Mouse (Mus musculus) MEL (cell line): ENCODE measurements around the gene Ercc6. TPM values are rescaled to one million over a fixed set of nuclear protein-coding genes. Genes with fewer than 3 reads are reported as not detected.

Experiments
- DNase-seq: peaks from one replicate; pipeline ENCODE4 v3.0.0; 2011; ENCODE audit warnings: low read depth, low spot score
- H3K27ac ChIP-seq: 2 replicates; pipeline ENCODE4 v1.5.1; 2012; ENCODE audit warnings: low read depth, mild to moderate bottlenecking, control low read depth, low read length, moderate library complexity; ENCODE audit not compliant: control insufficient read depth
- H3K27me3 ChIP-seq, 2 experiments: fragments of 150-350 bp in 1 of 2; sonication (generic) in 1 of 2; 2 replicates each; pipeline ENCODE4 v1.6.1; 2012; ENCODE audit warnings: low read length in 2 of 2, mild to moderate bottlenecking in 2 of 2, improper control_type of control experiment in 1 of 2, moderate library complexity in 1 of 2; ENCODE audit not compliant: insufficient read depth in 2 of 2, control insufficient read depth in 1 of 2
- H3K36me3 ChIP-seq, 2 experiments: 2 replicates each; pipeline ENCODE4 v1.6.1; 2012 to 2014; ENCODE audit warnings: low read length in 2 of 2, improper control_type of control experiment in 1 of 2, inconsistent platforms in 1 of 2, mild to moderate bottlenecking in 1 of 2; ENCODE audit not compliant: insufficient read depth in 2 of 2, control insufficient read depth in 1 of 2
- H3K4me1 ChIP-seq, 2 experiments: fragments of 150-350 bp in 1 of 2; sonication (generic) in 1 of 2; 2 replicates each; pipeline ENCODE4 v1.6.1; 2012; ENCODE audit warnings: low read length in 2 of 2, improper control_type of control experiment in 1 of 2, mild to moderate bottlenecking in 1 of 2; ENCODE audit not compliant: insufficient read depth in 2 of 2, control insufficient read depth in 1 of 2
- H3K4me3 ChIP-seq, 2 experiments: fragments of 150-350 bp in 1 of 2; sonication (generic) in 1 of 2; 2 replicates each; pipeline ENCODE4 v1.5.1; 2012; ENCODE audit warnings: low read depth in 2 of 2, low read length in 2 of 2, mild to moderate bottlenecking in 2 of 2, moderate library complexity in 2 of 2, control low read depth in 1 of 2, improper control_type of control experiment in 1 of 2; ENCODE audit not compliant: control insufficient read depth in 1 of 2, insufficient read depth in 1 of 2
- H3K79me2 ChIP-seq: 2 replicates; pipeline ENCODE4 v1.6.1; 2012; ENCODE audit warnings: mild to moderate bottlenecking, low read length, moderate library complexity; ENCODE audit not compliant: control insufficient read depth, poor library complexity, insufficient read depth
- H3K9ac ChIP-seq: 2 replicates; pipeline ENCODE4 v1.6.1; 2012; ENCODE audit warnings: low read depth, mild to moderate bottlenecking, control low read depth, low read length, moderate library complexity; ENCODE audit not compliant: control insufficient read depth, poor library complexity, severe bottlenecking
- H3K9me3 ChIP-seq: fragments of 150-350 bp; sonication (generic); replicated peaks from 2 replicates; pipeline ENCODE4 v1.6.1; 2012; ENCODE audit warnings: mild to moderate bottlenecking, low read length, improper control_type of control experiment, moderate library complexity; ENCODE audit not compliant: insufficient read depth
- BHLHE40 ChIP-seq: IDR thresholded peaks from 2 replicates; pipeline ENCODE4 v1.6.1; 2012; ENCODE audit warnings: low read depth, mild to moderate bottlenecking, inconsistent platforms, low read length, improper control_type of control experiment, borderline replicate concordance
- CHD1 ChIP-seq: IDR thresholded peaks from 2 replicates; pipeline ENCODE4 v1.6.1; 2012; ENCODE audit warnings: low read depth, mild to moderate bottlenecking, inconsistent platforms, low read length, improper control_type of control experiment
- CTCF ChIP-seq, 3 experiments: IDR thresholded peaks in 2 of 3; conservative IDR thresholded peaks in 1 of 3; 2 replicates each; pipeline ENCODE4 v1.5.1; 2011 to 2012; ENCODE audit warnings: low read length in 3 of 3, low read depth in 2 of 3, mild to moderate bottlenecking in 2 of 3, improper control_type of control experiment in 1 of 3, inconsistent platforms in 1 of 3, mixed read lengths in 1 of 3, moderate library complexity in 1 of 3; ENCODE audit not compliant: control insufficient read depth in 1 of 3, insufficient read depth in 1 of 3, poor library complexity in 1 of 3, severe bottlenecking in 1 of 3
- EP300 ChIP-seq, 2 experiments: IDR thresholded peaks; 2 replicates each; pipeline ENCODE4 v1.6.1; 2011; ENCODE audit warnings: improper control_type of control experiment in 2 of 2, low read length in 2 of 2, low read depth in 1 of 2, mild to moderate bottlenecking in 1 of 2
- ETS1 ChIP-seq: IDR thresholded peaks from 2 replicates; pipeline ENCODE4 v1.6.1; 2012; ENCODE audit warnings: low read depth, mild to moderate bottlenecking, inconsistent platforms, low read length, improper control_type of control experiment, moderate library complexity
- GABPA ChIP-seq: IDR thresholded peaks from 2 replicates; pipeline ENCODE4 v1.6.1; 2012; ENCODE audit warnings: low read depth, mild to moderate bottlenecking, inconsistent platforms, low read length, improper control_type of control experiment, moderate library complexity
- JUND ChIP-seq: IDR thresholded peaks from 2 replicates; pipeline ENCODE4 v1.6.1; 2011; ENCODE audit warnings: low read depth, mild to moderate bottlenecking, improper control_type of control experiment, low read length
- MAFK ChIP-seq: IDR thresholded peaks from 2 replicates; pipeline ENCODE4 v1.6.1; 2011; ENCODE audit warnings: low read depth, mild to moderate bottlenecking, low read length, improper control_type of control experiment, borderline replicate concordance
- MAX ChIP-seq: IDR thresholded peaks from 2 replicates; pipeline ENCODE4 v1.6.1; 2011; ENCODE audit warnings: low read length, improper control_type of control experiment
- MAZ ChIP-seq: IDR thresholded peaks from 2 replicates; pipeline ENCODE4 v1.6.1; 2012; ENCODE audit warnings: low read depth, mild to moderate bottlenecking, inconsistent platforms, low read length, improper control_type of control experiment
- MEF2A ChIP-seq: IDR thresholded peaks from 2 replicates; pipeline ENCODE4 v1.6.1; 2014; ENCODE audit warnings: low read depth, mild to moderate bottlenecking, inconsistent platforms, low read length, improper control_type of control experiment; ENCODE audit not compliant: poor library complexity, insufficient replicate concordance, severe bottlenecking; ENCODE audit errors: extremely low read depth
- MYB ChIP-seq: IDR thresholded peaks from 2 replicates; pipeline ENCODE4 v1.6.1; 2011; ENCODE audit warnings: mild to moderate bottlenecking, low read depth, low read length, improper control_type of control experiment
- NELFE ChIP-seq: IDR thresholded peaks from 2 replicates; pipeline ENCODE4 v1.6.1; 2011; ENCODE audit warnings: low read depth, low read length, improper control_type of control experiment
- NRF1 ChIP-seq: IDR thresholded peaks from 2 replicates; pipeline ENCODE4 v1.6.1; 2014; ENCODE audit warnings: low read depth, mild to moderate bottlenecking, inconsistent platforms, low read length, improper control_type of control experiment, moderate library complexity; ENCODE audit not compliant: poor library complexity, insufficient read depth, severe bottlenecking
- POLR2AphosphoS5 ChIP-seq: IDR thresholded peaks from 2 replicates; pipeline ENCODE4 v1.6.1; 2012; ENCODE audit warnings: low read depth, borderline replicate concordance, mild to moderate bottlenecking, inconsistent platforms, low read length, moderate library complexity, mixed read lengths
- RAD21 ChIP-seq: IDR thresholded peaks from 2 replicates; pipeline ENCODE4 v1.6.1; 2011; ENCODE audit warnings: mild to moderate bottlenecking, low read depth, low read length, improper control_type of control experiment
- RCOR1 ChIP-seq: IDR thresholded peaks from 2 replicates; pipeline ENCODE4 v1.6.1; 2012; ENCODE audit warnings: low read depth, mild to moderate bottlenecking, inconsistent platforms, low read length, improper control_type of control experiment
- SMC3 ChIP-seq: IDR thresholded peaks from 2 replicates; pipeline ENCODE4 v1.6.1; 2011; ENCODE audit warnings: low read depth, low read length, improper control_type of control experiment
- TBP ChIP-seq: IDR thresholded peaks from 2 replicates; pipeline ENCODE4 v1.8.0; 2011; ENCODE audit warnings: low read depth, low read length, improper control_type of control experiment
- USF2 ChIP-seq, 2 experiments: IDR thresholded peaks; 2 replicates each; pipeline ENCODE4 v1.6.1; 2011 to 2012; ENCODE audit warnings: improper control_type of control experiment in 2 of 2, low read length in 2 of 2, borderline replicate concordance in 1 of 2, inconsistent platforms in 1 of 2, low read depth in 1 of 2, mild to moderate bottlenecking in 1 of 2; ENCODE audit not compliant: insufficient read depth in 1 of 2
- ZC3H11A ChIP-seq: IDR thresholded peaks from 2 replicates; pipeline ENCODE4 v1.6.1; 2012; ENCODE audit warnings: low read depth, mild to moderate bottlenecking, inconsistent platforms, low read length, improper control_type of control experiment
- ZKSCAN1 ChIP-seq: IDR thresholded peaks from 2 replicates; pipeline ENCODE4 v1.6.1; 2012; ENCODE audit warnings: low read depth, mild to moderate bottlenecking, inconsistent platforms, low read length, improper control_type of control experiment, moderate library complexity
- ZMIZ1 ChIP-seq: IDR thresholded peaks from 2 replicates; pipeline ENCODE4 v1.6.1; 2012; ENCODE audit warnings: low read depth, mild to moderate bottlenecking, inconsistent platforms, low read length, improper control_type of control experiment, moderate library complexity
- polyA plus RNA-seq, 2 experiments: library from polyadenylated mRNA; stranded (reverse) in 1 of 2; unstranded in 1 of 2; fragments of >175 nt in 1 of 2; fragments of >200 nt in 1 of 2; gene quantifications; 2 replicates each; pipeline versions ENCODE4 v1.2.1 to v1.2.4; 2012; ENCODE audit warnings: low replicate concordance in 2 of 2, low read depth in 1 of 2; ENCODE audit not compliant: insufficient read length in 2 of 2, insufficient read depth in 1 of 2, missing spikeins in 1 of 2
- total RNA-seq: library from RNA; depleted of rRNA; stranded (reverse); fragments of 300-350 nt; gene quantifications from 2 replicates; pipeline ENCODE4 v1.2.3, GENCODE M21; 2012

Gene Ercc6
- total and polyA plus RNA-seq, 3 experiments = 15.1 to 186 (median 15.4) TPM

- H3K36me3 ChIP-seq = peaks cover 0 to 15% of the 10 kb centered on the region in 2 experiments; a peak in 2 of 4 replicates
- no peaks in the 10 kb centered on the region for H3K27me3 ChIP-seq
- no peak overlapping the region for H3K4me3 ChIP-seq
- no peak for TF ChIP-seq ZKSCAN1
- TF ChIP-seq ETS1 = no peak
- TF ChIP-seq NRF1 = no peak
- TF ChIP-seq GABPA = no peak
- peaks cover 9 to 28% of the 10 kb centered on the region in 2 experiments; a peak in 3 of 4 replicates for H3K4me1 ChIP-seq
- H3K9ac ChIP-seq = no peak overlapping the region
- no peaks in the 10 kb centered on the region for H3K79me2 ChIP-seq
- no peak overlapping the region for H3K27ac ChIP-seq
- no peak for DNase-seq
- no peaks in the 10 kb centered on the region for H3K9me3 ChIP-seq
Observed at GRCm38 (mm10) chr14:32502764-32503688, 10.3 kb upstream of the Ercc6 start.

GRCm38 (mm10) chr14:32503897-32504296 is 9.4 kb upstream of the Ercc6 start:
- no peaks in the 10 kb centered on the region for H3K9me3 ChIP-seq
- H3K79me2 ChIP-seq = no peaks in the 10 kb centered on the region
- H3K27me3 ChIP-seq = no peaks in the 10 kb centered on the region
- H3K4me3 ChIP-seq = no peak overlapping the region
- peaks cover 9 to 31% of the 10 kb centered on the region in 2 experiments; a peak in 3 of 4 replicates for H3K4me1 ChIP-seq
- TF ChIP-seq ZC3H11A (no peak), TBP (peak; percentile 72), BHLHE40 (no peak)
- TF ChIP-seq, all 39 proteins: peak for 1
- H3K9ac ChIP-seq = no peak overlapping the region
- DNase-seq = no peak
- no peak overlapping the region for H3K27ac ChIP-seq
- H3K36me3 ChIP-seq = peaks cover 0 to 15% of the 10 kb centered on the region in 2 experiments; a peak in 2 of 4 replicates

- H3K27ac ChIP-seq = no peak overlapping the region
- peaks cover 0 to 26% of the 10 kb centered on the region in 2 experiments; a peak in 2 of 4 replicates for H3K36me3 ChIP-seq
- H3K4me3 ChIP-seq = no peak overlapping the region
- no peaks in the 10 kb centered on the region for H3K9me3 ChIP-seq
- no peak for DNase-seq
- TF ChIP-seq ZMIZ1 = no peak
- TF ChIP-seq CHD1 = no peak
- no peak for TF ChIP-seq NELFE
- no peak for TF ChIP-seq ZKSCAN1
- TF ChIP-seq RAD21 = no peak
- TF ChIP-seq USF2 (IDR thresholded peaks at IDR 0.05; ENCODE audit: borderline replicate concordance in 1 of 2, insufficient read depth in 1 of 2, low read depth in 1 of 2, low read length in 2 of 2) = no peak
- no peak for TF ChIP-seq SMC3
- TF ChIP-seq MAZ = no peak
- no peak for TF ChIP-seq MYB
- TF ChIP-seq ZC3H11A = no peak
- no peak for TF ChIP-seq MAX
- no peak for TF ChIP-seq MAFK
- no peak for TF ChIP-seq POLR2AphosphoS5
- no peak for TF ChIP-seq EP300 (IDR thresholded peaks at IDR 0.05; ENCODE audit: low read depth in 1 of 2, low read length in 2 of 2)
- TF ChIP-seq MEF2A = no peak
- TF ChIP-seq RCOR1 = no peak
- no peak for TF ChIP-seq JUND
- no peak for TF ChIP-seq CTCF (IDR thresholded peaks at IDR 0.05 in 2 of 3, conservative IDR thresholded peaks at IDR 0.05 in 1 of 3; ENCODE audit: control insufficient read depth in 1 of 3, insufficient read depth in 1 of 3, low read depth in 2 of 3, low read length in 3 of 3, poor library complexity in 1 of 3, severe bottlenecking in 1 of 3)
- H3K9ac ChIP-seq = no peak overlapping the region
- H3K79me2 ChIP-seq = no peaks in the 10 kb centered on the region
- H3K4me1 ChIP-seq = peaks cover 15 to 45% of the 10 kb centered on the region in 2 experiments
- H3K27me3 ChIP-seq = no peaks in the 10 kb centered on the region
Observed at GRCm38 (mm10) chr14:32506329-32506728, 7.0 kb upstream of the Ercc6 start.
